Mouse (Mus musculus) cortical plate, adult 2 months (tissue): ENCODE data around the gene Spats2l.
A peak's percentile ranks its signal among the peaks of the same experiment; 100 is the strongest.

Source experiments
- CTCF ChIP-seq: fragments of 200-500 bp; IDR thresholded peaks from 2 replicates; pipeline ENCODE4 v1.5.1; 2011; ENCODE audit warnings: mild to moderate bottlenecking, control low read depth, low read length; ENCODE audit not compliant: insufficient read depth; ENCODE audit errors: extremely low read depth
- POLR2A ChIP-seq: fragments of 200-500 bp; IDR thresholded peaks from 2 replicates; pipeline ENCODE4 v1.6.1; 2011; ENCODE audit warnings: mild to moderate bottlenecking, low read length, control low read depth; ENCODE audit not compliant: insufficient read depth; ENCODE audit errors: extremely low read depth

GRCm38 (mm10) chr1:57969327-57970271, 195.6 kb downstream of the Spats2l start:
- TF ChIP-seq CTCF (peak; percentile 53), POLR2A (0 out of 2 replicates have a peak, but pooled peaks have one; percentile 44)
